Mouse (Mus musculus) midbrain, embryonic 15.5 days (tissue): ENCODE results near the gene Slc12a4. TPM values are rescaled to one million over a fixed set of nuclear protein-coding genes. Genes with fewer than 3 reads are reported as not detected.

Experiments
- ATAC-seq: fragments of 200-750 bp; cut with Nextera tagmentation; replicated peaks from 2 replicates; pipeline ENCODE4 v1.8.0; 2017; ENCODE audit warnings: moderate TSS enrichment
- H3K27ac ChIP-seq: fragments of 300-500 bp; sonication (generic); 2 replicates; pipeline ENCODE4 v1.5.1; 2015; ENCODE audit warnings: mild to moderate bottlenecking, inconsistent platforms
- H3K27me3 ChIP-seq: fragments of 300-500 bp; sonication (generic); replicated peaks from 2 replicates; pipeline ENCODE4 v1.6.1; 2015; ENCODE audit warnings: inconsistent platforms
- H3K36me3 ChIP-seq: fragments of 300-500 bp; sonication (generic); replicated peaks from 2 replicates; pipeline ENCODE4 v1.6.1; 2015; ENCODE audit warnings: inconsistent platforms
- H3K4me1 ChIP-seq: fragments of 300-500 bp; sonication (generic); 2 replicates; pipeline ENCODE4 v1.6.1; 2015; ENCODE audit warnings: inconsistent platforms
- H3K4me2 ChIP-seq: fragments of 300-500 bp; sonication (generic); 2 replicates; pipeline ENCODE4 v1.6.1; 2015; ENCODE audit warnings: inconsistent platforms, mild to moderate bottlenecking, moderate library complexity
- H3K4me3 ChIP-seq: fragments of 300-500 bp; sonication (generic); 2 replicates; pipeline ENCODE4 v1.5.1; 2015; ENCODE audit warnings: mild to moderate bottlenecking, inconsistent platforms
- H3K9ac ChIP-seq: fragments of 300-500 bp; sonication (generic); 2 replicates; pipeline ENCODE4 v1.6.1; 2015; ENCODE audit warnings: mild to moderate bottlenecking, inconsistent platforms
- H3K9me3 ChIP-seq: fragments of 300-500 bp; sonication (generic); 2 replicates; pipeline ENCODE4 v1.6.1; 2016; ENCODE audit warnings: inconsistent platforms
- WGBS: fragments of 180-500 bp; shearing (Covaris S2); methylation state at CpG from one replicate; pipeline ENCODE4 v1.1.7; 2015; ENCODE audit warnings: mixed read lengths; 5-methylcytosine and 5-hydroxymethylcytosine counted together
- microRNA-seq: library from miRNA; unstranded; fragments of <30 nt; microRNA quantifications from one replicate; pipeline ENCODE4, GENCODE M21; 2016
- polyA plus RNA-seq: library from polyadenylated mRNA; unstranded; fragments of >200 nt; fragmentation: Nextera tagmentation; extraction: Ambion mirVana; gene quantifications from 2 replicates; pipeline ENCODE4 v1.2.1, GENCODE M21; 2015

Slc12a4 gene
- polyA plus RNA-seq, 1 experiment from 2014 or later, result 7.5 TPM

DNA sequence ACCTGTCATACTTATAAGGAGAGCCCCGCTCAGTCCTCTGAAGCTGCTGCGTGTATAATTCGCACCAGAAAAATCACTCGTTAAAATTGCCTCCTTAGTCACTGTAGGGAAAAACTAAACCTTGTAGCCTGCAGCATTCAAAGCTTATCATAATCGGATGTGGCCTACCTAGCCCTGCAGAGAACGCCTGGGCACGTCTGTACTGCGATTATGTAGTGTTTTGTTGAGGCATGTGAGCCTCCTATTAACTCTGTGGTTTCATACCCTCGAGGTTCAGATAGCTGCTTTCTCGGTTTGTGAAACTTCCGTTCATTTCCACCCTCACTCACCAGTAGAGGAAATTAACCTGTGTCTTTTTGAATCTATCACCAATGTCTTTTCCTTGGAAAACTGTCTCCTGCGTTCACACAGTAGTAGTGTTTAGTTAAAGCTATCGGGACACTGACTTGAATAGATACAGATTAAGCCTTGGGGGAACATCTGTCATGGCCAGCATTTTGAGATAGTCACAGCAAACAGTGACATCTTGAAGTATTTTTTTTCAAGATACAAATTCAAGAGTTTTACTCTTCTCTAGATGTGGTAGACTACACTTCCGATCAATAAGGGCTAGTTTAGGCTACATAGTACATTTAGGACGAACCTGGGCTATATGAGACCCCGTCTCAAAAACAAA is 64.8 kb downstream of the Slc12a4 start:
- 37% methylated on average over 16 of the region's 16 CpGs for WGBS

DNA sequence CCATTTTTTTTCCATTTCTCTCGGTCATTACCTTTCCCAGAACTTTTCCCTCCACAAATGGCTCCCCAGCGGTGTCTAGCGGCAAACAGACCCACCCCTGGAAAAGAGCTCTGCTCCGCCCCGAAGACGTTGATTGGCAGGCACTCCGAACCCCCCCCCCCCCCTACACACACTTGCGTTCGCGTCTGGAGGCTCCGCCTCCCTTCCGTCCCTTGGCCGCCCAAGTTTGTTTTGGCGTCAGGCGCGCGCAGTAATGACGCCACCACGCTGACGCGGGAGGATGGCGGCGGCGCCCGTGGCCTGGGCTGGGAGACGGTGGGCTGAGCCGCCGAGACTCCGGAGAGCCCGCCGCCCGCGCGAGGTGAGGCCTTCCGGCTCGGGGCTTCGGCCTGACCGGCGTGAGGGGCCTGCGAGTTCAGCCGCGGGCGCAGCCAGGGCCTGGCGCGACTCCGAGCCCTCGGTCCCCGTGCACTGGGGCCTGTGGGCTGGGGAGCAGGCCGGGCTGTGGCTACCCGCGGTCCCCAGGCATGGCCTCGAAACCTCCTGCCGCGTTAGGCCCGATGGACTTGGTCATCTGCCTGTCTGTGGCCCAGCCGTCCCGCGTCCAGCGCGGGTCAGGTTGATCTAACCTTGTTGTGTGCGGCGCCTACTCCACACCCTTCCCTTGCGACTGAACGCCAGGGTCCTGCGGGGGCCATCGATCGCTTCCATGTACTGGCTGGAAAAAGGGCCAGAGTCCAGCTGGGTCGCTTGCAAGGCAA is 65.5 kb downstream of the Slc12a4 start, which contains the start of gene Pskh1:
Gene Pskh1, plus strand, starts transcription at position 262 of the 761 bp plus-strand sequence.
- WGBS, result under 1% methylated on average over 67 of the region's 68 CpGs
- ATAC-seq, result peak; percentile 95

More for the DNA sequence above, 64.8 kb downstream of the Slc12a4 start:
- peak overlapping the region; percentile 83 for H3K9ac ChIP-seq
- H3K9me3 ChIP-seq, result no peaks in the 10 kb centered on the region
- peak overlapping the region; percentile 89 for H3K27ac ChIP-seq
- no peaks in the 10 kb centered on the region for H3K36me3 ChIP-seq
- peak overlapping the region; percentile 90 for H3K4me3 ChIP-seq
- H3K4me2 ChIP-seq, result peak overlapping the region; percentile 72
- peaks cover 10% of the 10 kb centered on the region for H3K4me1 ChIP-seq
- H3K27me3 ChIP-seq, result no peaks in the 10 kb centered on the region
- ATAC-seq, result peak; percentile 3; the same call in 1 of the 2 replicates

DNA sequence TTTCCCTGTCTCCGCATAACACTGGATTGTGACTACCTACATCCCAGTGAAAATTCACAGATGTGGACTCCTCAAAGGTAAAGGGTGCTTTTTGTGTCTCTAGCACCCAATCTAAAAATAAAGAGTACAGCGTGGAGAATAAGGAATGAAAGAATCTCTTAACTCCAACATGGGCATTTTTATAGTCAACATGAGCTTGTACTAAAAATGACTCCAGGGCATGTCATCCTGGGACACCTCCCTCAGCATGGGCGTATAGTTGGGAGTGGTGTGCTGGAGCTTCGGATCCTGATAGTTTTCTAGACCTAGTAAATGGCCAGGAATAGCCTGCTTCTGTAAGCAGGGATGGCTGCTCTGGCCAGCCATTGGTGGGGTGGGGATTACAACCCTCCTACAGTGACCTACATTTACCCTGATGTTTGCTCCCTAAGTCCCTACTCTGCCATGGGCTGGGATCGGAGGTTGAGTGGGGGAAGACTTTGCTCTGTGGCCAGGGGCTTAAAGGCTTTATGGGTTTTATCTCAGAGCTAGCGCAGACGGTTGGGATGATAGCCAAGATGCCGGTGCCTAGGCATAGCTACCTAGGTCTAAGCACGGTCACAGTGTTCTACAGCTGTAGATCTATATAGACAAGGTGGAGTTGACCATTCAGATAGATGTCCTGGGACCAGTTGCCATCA is 68.0 kb downstream of the Slc12a4 start:
- H3K4me1 ChIP-seq, result peaks cover 16% of the 10 kb centered on the region
- no peak overlapping the region for H3K9ac ChIP-seq
- no peak overlapping the region for H3K4me3 ChIP-seq
- no peak overlapping the region for H3K4me2 ChIP-seq
- no peaks in the 10 kb centered on the region for H3K9me3 ChIP-seq
- no peak overlapping the region for H3K27ac ChIP-seq
- ATAC-seq, result no peak
- peaks cover 3% of the 10 kb centered on the region; the same call in 1 of the 2 replicates for H3K36me3 ChIP-seq
- H3K27me3 ChIP-seq, result no peaks in the 10 kb centered on the region
- 82% methylated on average over 9 of the region's 9 CpGs for WGBS

More for the DNA sequence above, 65.5 kb downstream of the Slc12a4 start, which contains the start of gene Pskh1:
- H3K27ac ChIP-seq, result peak within 1 kb of the TSS; percentile 89
- peak within 1 kb of the TSS; percentile 83 for H3K9ac ChIP-seq
- H3K9me3 ChIP-seq, result no peaks in the 10 kb centered on the region
- H3K4me2 ChIP-seq, result peak within 1 kb of the TSS; percentile 72
- H3K4me1 ChIP-seq, result peaks cover 10% of the 10 kb centered on the region
- H3K27me3 ChIP-seq, result no peaks in the 10 kb centered on the region
- no peaks in the 10 kb centered on the region for H3K36me3 ChIP-seq
- peak within 1 kb of the TSS; percentile 90 for H3K4me3 ChIP-seq

Small RNA genes lying within 50 kb of the gene (microRNA-seq; reads per million reads assigned to microRNA genes)
- not detected for gene Mir7074

Other genes starting within 250 kb of the Slc12a4 start
- 90.3 and 100 TPM in 2 replicates for gene Gfod2, start 207.4 kb downstream of the Slc12a4 start, polyA plus RNA-seq
- 11.8 and 13.6 TPM in 2 replicates for gene Ranbp10, start 138.7 kb downstream of the Slc12a4 start, polyA plus RNA-seq
- gene Tsnaxip1, start 138.4 kb downstream of the Slc12a4 start, polyA plus RNA-seq, result 0.64 and 1.0 TPM in 2 replicates
- 55.2 and 58.7 TPM in 2 replicates for gene Cenpt, start 112.8 kb downstream of the Slc12a4 start, polyA plus RNA-seq
- gene Thap11, start 111.0 kb downstream of the Slc12a4 start, polyA plus RNA-seq, result 56.2 and 58.6 TPM in 2 replicates
- gene Nutf2, start 105.5 kb downstream of the Slc12a4 start, polyA plus RNA-seq, result 148 and 152 TPM in 2 replicates
- 52.9 and 61.9 TPM in 2 replicates for gene Edc4, start 85.2 kb downstream of the Slc12a4 start, polyA plus RNA-seq
- gene Nrn1l, start 72.5 kb downstream of the Slc12a4 start, polyA plus RNA-seq, result 0.30 TPM in 1 of 2 replicates, not detected in the other
- gene Pskh1, start 65.7 kb downstream of the Slc12a4 start, polyA plus RNA-seq, result 11.6 and 13.7 TPM in 2 replicates
- gene Ctrl, start 32.2 kb downstream of the Slc12a4 start, polyA plus RNA-seq, result 5.4 and 5.5 TPM in 2 replicates
- 64.3 and 65.3 TPM in 2 replicates for gene Psmb10, start 27.7 kb downstream of the Slc12a4 start, polyA plus RNA-seq
- gene Lcat, start 22.7 kb downstream of the Slc12a4 start, polyA plus RNA-seq, result 1.6 and 2.0 TPM in 2 replicates
- gene Dpep3, start 13.3 kb upstream of the Slc12a4 start, polyA plus RNA-seq, result not detected in 2 replicates
- 29.0 and 30.8 TPM in 2 replicates for gene Dus2, start 25.2 kb upstream of the Slc12a4 start, polyA plus RNA-seq
- gene Dpep2nb, start 39.9 kb upstream of the Slc12a4 start, polyA plus RNA-seq, result 0.21 and 0.26 TPM in 2 replicates
- 22.9 and 23.8 TPM in 2 replicates for gene Ddx28, start 45.8 kb upstream of the Slc12a4 start, polyA plus RNA-seq
- gene Nfatc3, start 92.7 kb upstream of the Slc12a4 start, polyA plus RNA-seq, result 3.7 and 3.8 TPM in 2 replicates
- 0.37 and 0.38 TPM in 2 replicates for gene Esrp2, start 170.9 kb upstream of the Slc12a4 start, polyA plus RNA-seq
- 23.3 and 24.3 TPM in 2 replicates for gene Pla2g15, start 184.3 kb upstream of the Slc12a4 start, polyA plus RNA-seq
- gene Slc7a6, start 202.8 kb upstream of the Slc12a4 start, polyA plus RNA-seq, result 62.7 and 65.0 TPM in 2 replicates
- gene Slc7a6os, start 244.8 kb upstream of the Slc12a4 start, polyA plus RNA-seq, result 35.2 and 36.2 TPM in 2 replicates
- gene Prmt7, start 244.8 kb upstream of the Slc12a4 start, polyA plus RNA-seq, result 63.4 and 64.4 TPM in 2 replicates